Mouse (Mus musculus) T-helper 17 cell (primary cell): ENCODE data around the gene Rnf149.

Experiments
- in situ Hi-C, 2 experiments: fragments of 300-600 bp; cut with MboI, MseI; formaldehyde crosslinking; loops; 1 replicate in 1 of 2; 2 replicates in 1 of 2; pipeline ENCODE4 v1.15.1; 2025; ENCODE audit warnings: high pct_unique_total_duplicates in 2 of 2

The Rnf149 gene

GRCm38 (mm10) chr1:39533917-39534316, 43.3 kb downstream of the Rnf149 start:
- in situ Hi-C loops = no loop called here

GRCm38 (mm10) chr1:39531036-39531435, 46.2 kb downstream of the Rnf149 start:
- in situ Hi-C loops = no loop called here

GRCm38 (mm10) chr1:39530258-39530943, 46.8 kb downstream of the Rnf149 start:
- in situ Hi-C loops = no loop called here

GRCm38 (mm10) chr1:39528319-39528718, 48.9 kb downstream of the Rnf149 start:
- in situ Hi-C loops = no loop called here

GRCm38 (mm10) chr1:39527432-39527831, 49.8 kb downstream of the Rnf149 start:
- in situ Hi-C loops = no loop called here

- in situ Hi-C loops = no loop called here
These were observed 50.6 kb downstream of the Rnf149 start for GRCm38 (mm10) chr1:39526371-39527167.

- in situ Hi-C loops = no loop called here
These were observed 51.4 kb downstream of the Rnf149 start for GRCm38 (mm10) chr1:39525763-39526162.

GRCm38 (mm10) chr1:39522519-39522918, 54.7 kb downstream of the Rnf149 start:
- in situ Hi-C loops = loop anchor here (5.0 kb wide), 3 partner anchors 130 to 515 kb away; no protein-coding TSS in a partner anchor

- in situ Hi-C loops = loop anchor here (5.0 kb wide), 3 partner anchors 129 to 514 kb away; no protein-coding TSS in a partner anchor
These were observed 55.9 kb downstream of the Rnf149 start for GRCm38 (mm10) chr1:39521326-39521725.

- in situ Hi-C loops = no loop called here
These were observed 61.8 kb downstream of the Rnf149 start for GRCm38 (mm10) chr1:39515303-39515991.

- in situ Hi-C loops = no loop called here
These were observed 65.0 kb downstream of the Rnf149 start for GRCm38 (mm10) chr1:39512183-39512582.

GRCm38 (mm10) chr1:39511775-39512174, 65.4 kb downstream of the Rnf149 start:
- in situ Hi-C loops = no loop called here

- in situ Hi-C loops = loop anchor here in 1 of 2 experiments (10.0 kb wide), 1 partner anchor 111 kb away; no protein-coding TSS in a partner anchor
These were observed 71.6 kb downstream of the Rnf149 start for GRCm38 (mm10) chr1:39505600-39505999.

GRCm38 (mm10) chr1:39504261-39504660, 72.9 kb downstream of the Rnf149 start:
- in situ Hi-C loops = loop anchor here (5.0 to 10.0 kb wide), 2 partner anchors 109 to 502 kb away; no protein-coding TSS in a partner anchor

- in situ Hi-C loops = loop anchor here (5.0 to 10.0 kb wide), 2 partner anchors 108 to 501 kb away; no protein-coding TSS in a partner anchor
These were observed 74.2 kb downstream of the Rnf149 start for GRCm38 (mm10) chr1:39502817-39503633.
